Mouse (Mus musculus) forebrain, postnatal 0 days (tissue): Measurements from ENCODE around the gene Ddr1. TPM values are rescaled to one million over a fixed set of nuclear protein-coding genes. Genes with fewer than 3 reads are reported as not detected.

Experiments
- ATAC-seq: fragments of 200-750 bp; cut with Nextera tagmentation; 2 replicates; pipeline ENCODE4 v1.8.0; 2017; ENCODE audit warnings: mild to moderate bottlenecking, moderate library complexity
- DNase-seq: peaks from one replicate; pipeline ENCODE4 v3.0.0-alpha.2; 2015
- H3K27ac ChIP-seq: fragments of 300-500 bp; sonication (generic); 2 replicates; pipeline ENCODE4 v1.5.1; 2014; ENCODE audit warnings: low read depth, mild to moderate bottlenecking, antibody characterized with exemption, low read length, moderate library complexity, mixed read lengths
- H3K27me3 ChIP-seq: fragments of 300-500 bp; sonication (generic); 2 replicates; pipeline ENCODE4 v1.6.1; 2014; ENCODE audit warnings: mild to moderate bottlenecking, low read length, mixed read lengths; ENCODE audit not compliant: insufficient read depth
- H3K36me3 ChIP-seq: fragments of 300-500 bp; sonication (generic); 2 replicates; pipeline ENCODE4 v1.6.1; 2014; ENCODE audit warnings: mild to moderate bottlenecking, moderate library complexity; ENCODE audit not compliant: insufficient read depth
- H3K4me1 ChIP-seq: fragments of 300-500 bp; sonication (generic); 2 replicates; pipeline ENCODE4 v1.6.1; 2014; ENCODE audit warnings: antibody characterized with exemption; ENCODE audit not compliant: insufficient read depth
- H3K4me2 ChIP-seq: fragments of 300-500 bp; sonication (generic); 2 replicates; pipeline ENCODE4 v1.6.1; 2014; ENCODE audit warnings: low read depth, mild to moderate bottlenecking, moderate library complexity
- H3K4me3 ChIP-seq: fragments of 300-500 bp; sonication (generic); 2 replicates; pipeline ENCODE4 v1.5.1; 2014; ENCODE audit warnings: low read depth, low read length, mixed read lengths
- H3K9ac ChIP-seq: fragments of 300-500 bp; sonication (generic); 2 replicates; pipeline ENCODE4 v1.6.1; 2014; ENCODE audit warnings: mild to moderate bottlenecking
- H3K9me3 ChIP-seq: fragments of 300-500 bp; sonication (generic); 2 replicates; pipeline ENCODE4 v1.6.1; 2016; ENCODE audit warnings: low read length
- CTCF ChIP-seq: sonication (generic); IDR thresholded peaks from 2 replicates; pipeline ENCODE4 v1.5.1; 2016; ENCODE audit warnings: antibody characterized with exemption, control low read depth, low read depth
- WGBS: fragments of 180-500 bp; shearing (Covaris S2); extraction: QIAGEN DNeasy Blood & Tissue Kit; methylation state at CpG from one replicate; pipeline ENCODE4 v1.1.7; 2014; 5-methylcytosine and 5-hydroxymethylcytosine counted together
- polyA plus RNA-seq: library from polyadenylated mRNA; unstranded; fragments of >200 nt; fragmentation: Nextera tagmentation; extraction: Ambion mirVana; gene quantifications from 2 replicates; pipeline ENCODE4 v1.2.1, GENCODE M21; 2015
- total RNA-seq: library from RNA; depleted of rRNA; stranded (reverse); fragments of >200 nt; gene quantifications from 2 replicates; pipeline ENCODE4 v1.2.3, GENCODE M21; 2014

The Ddr1 gene
- total and polyA plus RNA-seq, 2 experiments from 2014 or later, result 51.2 to 59.8 TPM

GRCm38 (mm10) chr17:35728821-35729220 is 24.4 kb upstream of the Ddr1 start:
- TF ChIP-seq CTCF, result no peak
- WGBS, result 78% methylated on average over 4 of the region's 4 CpGs
- Histone ChIP-seq H3K9me3 (no peaks in the 10 kb centered on the region), H3K9ac (no peak overlapping the region), H3K27me3 (no peaks in the 10 kb centered on the region), H3K36me3 (no peaks in the 10 kb centered on the region), H3K4me1 (no peaks in the 10 kb centered on the region), H3K4me2 (no peak overlapping the region), H3K4me3 (no peak overlapping the region), H3K27ac (no peak overlapping the region)
- ATAC-seq (no peak), DNase-seq (no peak)

GRCm38 (mm10) chr17:35727471-35728205 is 23.2 kb upstream of the Ddr1 start:
- Histone ChIP-seq H3K4me1 (no peaks in the 10 kb centered on the region), H3K27ac (no peak overlapping the region), H3K36me3 (no peaks in the 10 kb centered on the region), H3K4me2 (no peak overlapping the region), H3K4me3 (no peak overlapping the region), H3K9ac (no peak overlapping the region), H3K9me3 (no peaks in the 10 kb centered on the region), H3K27me3 (no peaks in the 10 kb centered on the region)
- WGBS, result 37% methylated on average over 10 of the region's 10 CpGs
- no peak for ATAC-seq
- TF ChIP-seq CTCF, result no peak
- DNase-seq, result no peak

GRCm38 (mm10) chr17:35727028-35727427 is 22.6 kb upstream of the Ddr1 start:
- DNase-seq (no peak), ATAC-seq (no peak)
- WGBS, result 60% methylated on average over 7 of the region's 7 CpGs
- Histone ChIP-seq H3K4me1 (no peaks in the 10 kb centered on the region), H3K36me3 (no peaks in the 10 kb centered on the region), H3K9ac (no peak overlapping the region), H3K4me3 (no peak overlapping the region), H3K4me2 (no peak overlapping the region), H3K9me3 (no peaks in the 10 kb centered on the region), H3K27ac (no peak overlapping the region), H3K27me3 (no peaks in the 10 kb centered on the region)
- TF ChIP-seq CTCF, result no peak

- H3K36me3 ChIP-seq, result no peaks in the 10 kb centered on the region
- ATAC-seq (peak; percentile 86), DNase-seq (peak; percentile 92)
- 26% methylated on average over 21 of the region's 21 CpGs for WGBS
- 0 out of 2 replicates have a peak overlapping the region, but pooled peaks have one; percentile 0 for H3K4me2 ChIP-seq
- H3K4me1 ChIP-seq, result no peaks in the 10 kb centered on the region
- H3K9ac ChIP-seq, result no peak overlapping the region
- H3K27ac ChIP-seq, result no peak overlapping the region
- no peaks in the 10 kb centered on the region for H3K27me3 ChIP-seq
- H3K4me3 ChIP-seq, result no peak overlapping the region
- H3K9me3 ChIP-seq, result no peaks in the 10 kb centered on the region
- TF ChIP-seq CTCF, result peak; percentile 100
Observed at GRCm38 (mm10) chr17:35725286-35726232, 21.1 kb upstream of the Ddr1 start.

- no peak overlapping the region for H3K4me3 ChIP-seq
- no peaks in the 10 kb centered on the region for H3K9me3 ChIP-seq
- H3K9ac ChIP-seq, result no peak overlapping the region
- H3K4me1 ChIP-seq, result no peaks in the 10 kb centered on the region
- no peaks in the 10 kb centered on the region for H3K27me3 ChIP-seq
- no peaks in the 10 kb centered on the region for H3K36me3 ChIP-seq
- ATAC-seq (no peak), DNase-seq (no peak)
- no peak for TF ChIP-seq CTCF
- no peak overlapping the region for H3K27ac ChIP-seq
- H3K4me2 ChIP-seq, result no peak overlapping the region
- WGBS, result 80% methylated on average over 8 of the region's 8 CpGs
Observed at GRCm38 (mm10) chr17:35721676-35722075, 17.3 kb upstream of the Ddr1 start.

GRCm38 (mm10) chr17:35720340-35720727 is 15.9 kb upstream of the Ddr1 start:
- peak overlapping the region; percentile 26; the same call in 1 of the 2 replicates for H3K9ac ChIP-seq
- 3% methylated on average over 11 of the region's 11 CpGs for WGBS
- peak; percentile 54 for DNase-seq
- ATAC-seq, result peak; percentile 63
- no peak for TF ChIP-seq CTCF
- no peak overlapping the region for H3K4me3 ChIP-seq
- H3K36me3 ChIP-seq, result no peaks in the 10 kb centered on the region
- H3K27ac ChIP-seq, result peak overlapping the region; percentile 46
- no peaks in the 10 kb centered on the region for H3K4me1 ChIP-seq
- no peaks in the 10 kb centered on the region for H3K27me3 ChIP-seq
- H3K9me3 ChIP-seq, result no peaks in the 10 kb centered on the region
- H3K4me2 ChIP-seq, result peak overlapping the region; percentile 28; the same call in 1 of the 2 replicates
